Mouse (Mus musculus) retina, postnatal 1 day (tissue): ENCODE measurements at regions not wholly inside any gene's neighbourhood (a gene's known extent, or its start where the extent isn't known, plus 50 kb on each side); places are given as distances from the start of the nearest gene placed in this dataset.
A peak's percentile ranks its signal among the peaks of the same experiment; 100 is the strongest.

Experiments
- DNase-seq: peaks from one replicate; pipeline ENCODE4 v3.0.0-alpha.2; 2012

DNA sequence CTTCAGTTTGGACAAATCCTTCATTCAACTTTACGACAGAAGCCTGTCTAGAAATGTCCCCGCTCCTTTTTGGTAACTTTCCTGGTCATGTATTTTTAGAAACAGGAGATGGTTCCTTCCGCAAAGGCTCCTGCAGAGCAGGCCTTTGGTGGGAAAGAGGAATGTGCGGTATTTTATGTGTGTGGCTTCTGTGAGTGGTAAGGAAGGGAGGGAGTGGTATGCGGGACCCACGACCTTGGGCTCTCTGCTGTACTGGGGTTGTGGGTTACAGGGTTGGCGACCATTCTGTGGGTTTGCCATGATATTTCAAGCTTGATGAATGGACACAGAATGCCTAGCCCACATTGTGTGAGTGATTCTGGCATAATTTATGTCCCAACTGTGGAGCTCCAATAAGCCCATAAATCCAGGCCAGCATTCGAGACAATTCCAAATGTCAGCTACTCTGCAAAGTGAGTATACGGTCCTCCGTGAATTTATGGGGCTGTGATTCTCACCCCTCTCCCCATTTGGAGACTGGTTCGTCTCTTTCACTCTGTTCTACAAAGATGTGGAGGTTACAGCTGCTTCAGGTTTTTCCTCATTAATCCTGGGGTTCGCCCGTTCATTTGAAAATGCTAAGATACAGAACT lies 109.3 kb upstream of the Rxfp2 start:
- DNase-seq, result no peak

DNA sequence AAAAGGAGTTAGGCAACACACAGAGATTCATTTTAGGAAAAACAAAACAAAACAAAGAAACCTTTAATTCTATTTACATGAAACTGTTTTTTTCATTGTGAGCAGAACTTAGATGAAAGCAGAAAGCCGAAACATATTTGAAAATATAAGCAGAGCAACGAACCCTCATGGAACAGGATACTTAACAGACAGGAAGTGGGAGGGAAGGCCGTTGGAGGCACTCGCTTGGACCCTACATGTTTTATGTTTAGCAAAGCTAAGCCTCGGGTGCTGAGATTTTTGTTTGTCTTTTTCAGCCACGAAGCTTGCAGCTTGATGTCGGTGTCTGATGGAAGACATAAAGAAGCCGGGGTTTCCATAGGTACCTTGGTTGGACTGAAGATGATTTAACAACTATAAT lies 108.5 kb upstream of the Rxfp2 start:
- DNase-seq, result no peak

DNA sequence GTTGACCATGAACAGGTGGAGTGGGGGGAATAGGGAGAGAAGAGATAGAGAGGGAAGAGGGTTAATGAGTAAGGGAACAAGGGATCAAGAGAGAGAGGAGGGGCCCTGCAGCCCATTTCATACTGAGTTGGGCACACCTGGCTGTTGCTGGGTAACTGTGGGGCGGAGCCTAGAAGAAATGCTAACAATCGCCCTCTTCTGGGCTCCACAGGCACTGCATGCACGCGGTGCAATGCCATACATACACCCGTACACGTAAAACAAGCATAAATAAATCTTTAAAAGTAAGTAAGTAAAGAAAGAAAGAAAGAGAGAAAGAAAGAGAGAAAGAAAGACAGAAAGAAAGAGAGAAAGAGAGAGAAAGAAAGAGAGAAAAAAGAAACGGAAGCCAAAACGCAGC lies 106.5 kb upstream of the Rxfp2 start:
- no peak for DNase-seq

DNA sequence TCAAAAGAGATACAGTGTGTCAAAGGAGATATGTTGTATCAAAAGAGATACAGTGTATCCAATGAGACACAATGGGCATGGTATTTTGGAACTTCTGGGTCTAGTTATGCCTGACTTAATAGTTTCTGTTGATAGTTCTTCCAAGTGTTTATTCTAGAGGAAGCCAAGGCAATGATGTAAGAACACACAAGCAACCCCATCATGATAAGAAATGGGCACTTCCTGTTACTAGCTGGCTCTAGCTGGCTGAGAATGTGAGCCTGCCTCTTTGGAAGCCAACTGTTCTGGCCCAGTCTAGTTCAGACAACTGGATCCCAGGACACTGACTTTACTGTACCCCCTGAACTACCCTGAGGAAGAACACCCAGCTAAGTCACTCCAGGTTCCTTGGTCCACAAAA lies 102.7 kb upstream of the Rxfp2 start:
- DNase-seq, result no peak

DNA sequence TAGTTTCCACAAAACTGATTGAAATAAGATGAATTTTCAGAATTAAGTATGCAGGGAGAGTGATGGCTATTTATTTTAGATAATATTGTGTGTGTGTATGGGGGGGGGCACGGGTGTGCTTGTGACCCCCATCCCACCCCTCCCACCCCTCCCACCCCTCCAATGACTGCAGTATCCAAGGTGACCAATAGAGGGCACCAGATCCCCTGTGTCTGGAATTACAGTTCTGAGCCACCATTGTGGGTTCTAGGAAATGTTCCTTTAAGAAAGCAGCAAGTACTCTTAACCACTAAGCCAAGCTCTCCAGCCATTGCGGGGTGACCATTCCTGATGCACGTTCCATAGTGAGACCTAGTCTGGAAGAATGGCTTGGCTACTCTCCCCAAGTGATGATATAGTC lies 101.1 kb upstream of the Rxfp2 start:
- DNase-seq, result peak; percentile 47

DNA sequence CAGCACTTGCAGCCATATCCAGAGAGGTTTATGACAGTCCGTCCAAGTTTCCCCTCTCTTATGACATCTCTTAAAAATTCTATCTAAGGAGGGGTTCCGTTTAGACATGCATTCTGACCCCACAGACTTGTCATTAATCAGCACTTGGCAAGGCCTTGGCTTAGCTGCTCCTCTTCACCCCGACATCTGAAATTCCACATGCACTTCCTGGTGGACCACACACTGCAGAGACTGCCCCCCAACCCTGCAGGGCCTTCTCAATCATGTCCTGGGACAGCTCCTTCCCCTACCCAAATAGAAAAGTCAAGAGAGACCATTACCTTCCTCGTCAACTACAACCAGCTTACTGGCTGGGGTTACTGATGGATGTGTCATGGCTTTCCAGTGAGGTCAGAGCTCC lies 99.4 kb upstream of the Rxfp2 start:
- DNase-seq, result no peak

DNA sequence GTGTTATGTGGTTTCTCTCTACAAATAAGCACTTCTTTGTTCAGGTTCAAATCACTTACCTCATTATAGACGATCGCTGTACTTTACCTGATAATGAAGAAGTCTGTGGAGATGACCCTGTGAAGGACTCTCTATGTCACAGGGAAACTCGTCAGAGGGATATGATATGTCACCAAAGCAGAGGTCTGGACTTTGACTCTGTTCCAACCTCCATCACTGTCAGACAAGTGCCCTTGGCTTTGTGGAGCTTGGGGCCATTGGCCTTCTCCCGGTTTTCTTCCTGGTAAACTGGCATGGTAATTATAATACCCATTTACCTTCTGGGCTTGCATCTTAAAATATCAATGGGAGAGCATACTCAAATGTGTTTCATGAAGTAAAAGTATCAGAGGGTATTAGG lies 98.1 kb upstream of the Rxfp2 start:
- no peak for DNase-seq

DNA sequence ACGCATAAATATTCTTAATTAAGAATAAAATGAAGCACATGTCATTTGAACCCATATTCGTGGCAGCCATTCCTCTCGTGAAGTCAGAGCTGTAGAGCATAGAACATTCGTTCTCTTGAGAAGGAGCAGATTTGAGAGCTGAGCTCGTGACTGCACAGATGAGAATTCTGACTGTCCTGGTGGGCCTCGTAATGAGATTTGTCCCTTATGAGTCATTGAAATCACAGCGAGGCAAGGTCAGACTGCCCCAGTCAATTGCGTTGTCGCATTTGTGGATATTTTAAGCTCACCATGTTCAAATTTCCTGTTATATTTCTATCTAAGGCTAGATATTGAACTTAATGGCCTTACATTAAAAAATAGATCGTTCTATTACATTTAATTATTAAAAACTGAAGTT lies 94.0 kb upstream of the Rxfp2 start:
- no peak for DNase-seq

DNA sequence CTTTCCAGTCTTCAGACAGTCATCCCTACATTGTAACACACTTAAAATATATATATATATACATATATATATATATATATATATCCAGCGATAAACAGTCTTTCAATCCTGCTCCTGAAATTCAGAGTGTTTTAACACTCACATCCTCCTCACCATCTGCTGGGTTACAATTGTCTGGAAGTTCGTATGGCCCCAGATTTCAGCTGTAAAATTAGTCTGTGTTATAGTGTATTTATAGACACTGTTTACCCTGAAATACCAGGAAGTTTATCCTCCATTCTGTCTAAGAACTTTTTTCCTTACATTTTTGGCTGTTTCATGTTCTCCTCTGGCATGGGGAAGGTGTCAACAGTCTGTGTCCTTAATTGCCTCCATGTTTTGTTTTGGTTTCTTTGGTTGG lies 91.7 kb upstream of the Rxfp2 start:
- no peak for DNase-seq

DNA sequence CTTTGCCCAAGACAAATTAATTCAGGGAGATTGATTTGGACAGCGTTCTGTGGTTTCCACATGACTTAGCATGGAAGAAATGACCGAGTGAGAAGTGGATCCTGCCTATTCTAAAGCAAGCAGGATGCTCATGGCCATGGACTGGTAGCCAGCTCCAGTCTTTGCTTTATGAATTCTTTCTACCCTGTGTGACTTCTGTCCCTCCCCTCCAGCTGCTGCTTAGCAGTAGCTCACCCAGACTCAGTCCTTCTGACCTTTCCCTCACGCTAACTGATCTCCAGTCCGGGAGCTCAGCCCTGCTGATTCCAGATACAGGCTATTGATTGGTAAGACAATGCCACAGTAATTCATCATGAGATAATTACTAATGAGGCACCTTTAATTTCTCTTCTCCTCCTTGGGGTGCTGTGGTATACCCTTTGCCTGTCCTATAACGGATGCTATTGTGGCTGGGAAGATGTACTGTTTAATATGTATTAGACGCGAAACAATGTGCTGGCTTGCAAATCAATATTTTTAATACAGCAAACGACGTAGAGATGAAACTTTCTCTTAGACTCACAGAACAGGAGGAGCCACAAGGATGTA lies 86.8 kb upstream of the Rxfp2 start:
- peak; percentile 36 for DNase-seq

DNA sequence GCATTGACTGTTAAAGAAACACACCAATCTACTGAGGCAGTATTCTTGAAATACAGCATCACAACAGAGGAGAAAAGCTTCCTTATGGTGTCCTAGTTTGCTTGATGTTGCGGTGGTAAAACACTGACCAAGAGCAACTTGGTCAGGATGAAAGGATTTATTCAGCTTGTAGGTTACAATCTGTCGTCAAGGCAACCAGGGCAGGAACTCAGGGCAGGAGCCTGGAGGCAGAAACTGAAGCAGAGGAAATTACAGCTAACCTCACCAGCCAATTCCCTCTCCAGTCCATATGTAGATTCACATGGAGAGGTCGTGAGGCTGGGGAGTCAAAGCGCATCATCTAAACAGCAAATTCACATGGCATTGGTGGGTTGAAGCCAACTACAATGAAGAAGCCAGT lies 86.3 kb upstream of the Rxfp2 start:
- DNase-seq, result peak; percentile 70

DNA sequence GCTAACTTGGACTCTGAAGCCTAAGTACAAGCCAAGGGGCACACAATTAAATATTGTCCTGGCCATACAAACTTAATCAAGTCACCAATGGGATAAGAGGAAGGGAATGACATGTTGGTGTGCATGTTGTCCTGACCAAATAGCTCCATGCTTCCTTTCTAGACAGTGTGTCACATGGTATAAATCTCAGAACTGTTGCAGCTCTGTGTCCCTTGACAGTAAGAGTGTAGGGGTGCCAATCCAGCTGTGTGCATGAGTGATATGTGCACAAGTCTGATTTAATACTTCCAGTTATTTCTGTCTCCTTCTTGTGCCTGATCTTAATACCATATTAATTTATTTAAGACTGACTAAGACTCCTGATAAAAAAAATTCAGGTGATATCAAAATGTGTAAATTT lies 72.8 kb upstream of the Rxfp2 start:
- no peak for DNase-seq

DNA sequence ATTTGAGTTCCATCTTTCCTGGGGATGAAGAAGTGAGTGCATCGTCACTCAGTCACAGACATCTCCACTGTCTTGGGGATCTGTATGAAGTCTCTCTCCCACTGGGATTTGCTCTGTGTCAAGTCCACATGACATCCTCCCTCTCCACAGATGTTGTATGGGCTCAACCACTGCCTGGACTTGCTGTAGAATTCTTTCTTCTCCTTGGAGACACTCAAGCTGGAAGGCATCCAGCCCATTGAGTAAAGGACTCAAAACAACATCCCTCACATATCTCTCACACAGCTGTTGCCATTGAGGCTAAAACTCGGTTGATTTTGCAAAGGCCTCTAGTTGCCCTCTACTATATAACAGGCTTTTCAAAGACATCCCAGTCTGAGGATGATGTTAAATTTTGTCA lies 71.0 kb upstream of the Rxfp2 start:
- DNase-seq, result no peak

DNA sequence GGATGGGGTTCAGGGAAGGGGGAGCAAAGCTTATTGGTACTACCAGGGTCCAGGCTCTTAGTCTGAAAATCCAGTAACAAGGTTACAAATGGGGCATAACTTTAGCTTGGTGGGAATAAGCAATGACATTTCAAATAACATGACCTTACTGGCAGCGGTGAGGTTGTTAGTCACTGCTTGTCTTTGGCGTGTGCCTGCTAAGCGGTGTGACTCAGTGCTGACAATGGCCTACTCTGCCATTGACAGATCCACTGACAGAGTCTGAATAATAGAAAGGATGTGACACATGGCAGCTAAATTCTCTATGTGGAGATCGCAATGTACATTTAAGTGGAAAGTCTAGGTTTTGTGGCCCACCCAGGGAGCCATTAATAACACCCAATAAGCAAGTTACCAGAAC lies 61.5 kb upstream of the Rxfp2 start:
- no peak for DNase-seq

DNA sequence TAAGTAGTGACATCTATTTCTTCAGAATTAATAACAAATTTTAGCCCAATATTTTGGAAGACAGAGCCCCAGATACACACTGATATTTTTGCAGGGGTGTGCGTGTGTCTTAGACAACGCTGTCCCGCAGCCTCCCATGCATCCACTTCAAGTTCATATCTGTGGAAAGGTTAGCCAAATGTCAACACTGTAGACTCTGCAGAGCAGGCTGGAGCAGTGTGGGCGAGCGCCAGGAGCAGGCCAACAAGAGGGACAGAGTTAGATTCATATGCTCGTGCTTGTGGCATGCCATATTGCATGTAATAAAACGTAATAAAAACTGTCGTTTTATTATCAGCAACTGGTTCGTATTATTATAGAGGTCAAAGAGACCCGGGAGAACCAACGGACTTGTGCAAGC lies 57.3 kb upstream of the Rxfp2 start:
- no peak for DNase-seq

DNA sequence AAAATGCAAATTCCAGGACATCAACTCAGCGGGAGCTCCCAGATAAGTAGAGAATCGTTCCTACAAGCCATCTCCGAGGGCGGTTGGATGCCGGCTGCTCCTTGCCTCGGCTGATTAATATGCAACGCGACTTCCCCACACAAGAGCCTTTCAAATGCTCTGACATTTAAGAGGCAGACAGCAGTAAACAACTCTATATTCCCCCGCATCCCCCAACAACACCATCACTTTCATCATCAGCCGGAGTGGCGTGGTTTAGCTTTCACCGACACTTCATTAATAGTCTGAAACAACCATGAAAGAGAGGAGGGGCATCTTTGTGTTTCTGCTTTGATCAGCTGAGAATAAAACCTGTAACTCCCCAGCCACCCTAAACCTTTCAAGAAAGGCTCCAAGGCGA lies 53.7 kb upstream of the Rxfp2 start:
- DNase-seq, result peak; percentile 6
